Mouse (Mus musculus) ES-Bruce4 (cell line): ENCODE results near the gene Fkbp2.

Source experiments
- CTCF ChIP-seq: IDR thresholded peaks from one replicate; pipeline ENCODE4 v1.8.1; 2011; ENCODE audit warnings: low read depth, low read length
- EP300 ChIP-seq: IDR thresholded peaks from 2 replicates; pipeline ENCODE4 v1.6.1; 2011; ENCODE audit warnings: low read depth, low read length; ENCODE audit not compliant: insufficient read depth
- POLR2A ChIP-seq: IDR thresholded peaks from one replicate; pipeline ENCODE4 v1.8.1; 2011; ENCODE audit warnings: low read length; ENCODE audit not compliant: insufficient read depth

DNA sequence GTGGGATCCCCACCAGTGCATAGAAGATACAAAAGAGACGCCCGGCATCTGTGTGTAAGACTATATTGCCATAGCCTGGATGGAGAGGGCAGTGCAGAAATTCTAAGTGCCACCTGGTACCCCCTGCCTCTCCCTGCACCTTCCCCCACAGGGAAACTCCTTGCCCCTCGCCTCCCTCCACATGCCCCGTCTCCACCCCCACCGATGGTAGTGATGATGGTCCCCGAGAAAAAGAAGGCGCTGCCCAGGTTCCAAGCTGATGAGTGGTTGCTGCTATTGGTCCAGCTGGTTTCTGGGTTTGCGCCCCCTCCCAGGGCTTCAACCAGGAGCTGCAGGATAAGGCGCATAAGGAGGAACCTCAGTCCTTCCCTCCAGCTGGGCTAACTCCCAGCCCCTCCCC lies 52.2 kb downstream of the Fkbp2 start:
- TF ChIP-seq CTCF (no peak), POLR2A (no peak), EP300 (no peak)
